Mouse (Mus musculus) layer of hippocampus, adult 9-11 months (tissue): ENCODE data around the gene Gm28827.
"Not testable (repeated sequence)": the region's sequence is repeated elsewhere in the genome, so short reads cannot be mapped to it uniquely, and the experiment has no call there.

Experiments
- DNase-seq: peaks from one replicate; pipeline ENCODE4 v3.0.0; 2022

Gene Gm28827

GRCm38 (mm10) chrY:83030647-83031046 is at the start of gene Gm28827:
Gene Gm28827, plus strand, starts transcription at chrY:83030947.
- DNase-seq, result not testable (repeated sequence)
